Mouse (Mus musculus) megakaryocyte, embryonic 14.5 days (primary cell): ENCODE results near the gene Jarid2.

ENCODE experiments used
- FLI1 ChIP-seq: IDR thresholded peaks from 2 replicates; pipeline ENCODE4 v1.6.1; 2012; ENCODE audit warnings: low read length, inconsistent platforms, mixed read lengths
- GATA1 ChIP-seq: IDR thresholded peaks from 3 replicates; pipeline ENCODE4 v1.6.1; 2012; ENCODE audit warnings: mixed read lengths, low read length, inconsistent platforms, borderline replicate concordance

GRCm38 (mm10) chr13:44781126-44781525 lies 51.9 kb downstream of the Jarid2 start:
- TF ChIP-seq GATA1, result no peak
- no peak for TF ChIP-seq FLI1
